Mouse (Mus musculus): ENCODE results near the gene Mocs3. TPM values are rescaled to one million over a fixed set of nuclear protein-coding genes. Genes with fewer than 3 reads are reported as not detected.

Mocs3 gene
- polyA plus RNA-seq, 1 experiment from 2014 or later: 5.6 TPM

DNA sequence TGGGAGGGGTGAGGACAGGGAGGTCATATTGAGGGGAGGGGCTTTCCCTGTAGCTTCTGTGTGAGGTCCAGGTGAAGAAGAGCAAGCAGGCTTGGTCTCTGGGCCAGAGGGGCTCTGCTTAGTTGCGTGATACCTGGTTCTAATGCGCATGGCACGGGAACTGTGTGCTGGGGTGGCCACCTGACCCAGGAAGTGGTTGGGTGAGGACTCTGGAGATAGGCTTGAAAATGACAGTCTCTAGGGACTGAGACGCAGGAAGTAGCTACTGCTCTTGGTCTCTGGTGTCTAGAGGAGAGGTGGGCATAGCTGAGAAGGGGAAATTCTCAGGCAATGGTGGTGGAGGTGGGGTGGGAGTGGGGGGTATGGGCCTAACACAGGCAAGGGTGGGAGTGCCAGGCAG lies 26.8 kb downstream of the Mocs3 start:
- Histone ChIP-seq H3K4me2 (replicated peaks; ENCODE audit: low read depth, low read length) (no peak overlapping the region), H3K9ac (replicated peaks; ENCODE audit: low read depth) (no peak overlapping the region), H3K36me3 (ENCODE audit: insufficient read depth, low read length) (no peaks in the 10 kb centered on the region), H3K27ac (ENCODE audit: low read length) (no peak overlapping the region), H3K4me3 (ENCODE audit: low read depth, low read length) (no peak overlapping the region), H3K27me3 (replicated peaks; ENCODE audit: insufficient read depth, low read length) (no peaks in the 10 kb centered on the region), H3K4me1 (ENCODE audit: insufficient read depth, low read depth, low read length) (no peaks in the 10 kb centered on the region), H3K9me3 (ENCODE audit: low read length) (no peaks in the 10 kb centered on the region)
- WGBS: 80% methylated on average over 4 of the region's 4 CpGs
- DNase-seq (ENCODE audit: low spot score) (no peak), ATAC-seq (no peak)
- no peak for TF ChIP-seq EP300 (IDR thresholded peaks at IDR 0.05)
- no peak for TF ChIP-seq CTCF (IDR thresholded peaks at IDR 0.05)

DNA sequence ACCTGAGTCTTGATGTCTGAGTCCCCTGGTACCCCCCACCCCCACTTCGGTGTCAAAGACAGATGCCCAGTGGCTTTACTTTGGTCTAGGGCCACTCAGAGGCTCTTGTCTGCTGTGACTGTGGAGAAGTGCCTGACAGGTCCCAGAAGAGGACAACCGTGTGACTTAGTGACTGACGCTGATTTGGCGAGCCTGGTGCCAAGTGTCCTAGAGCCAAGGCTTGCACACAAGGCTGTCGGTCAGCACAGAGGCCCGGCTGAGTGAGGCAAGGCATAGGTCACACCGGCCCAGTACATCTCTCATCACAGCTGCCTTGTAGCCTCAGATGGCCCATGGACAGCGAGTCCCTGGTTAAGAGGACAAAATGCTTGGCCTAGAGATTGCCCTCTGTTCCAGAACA lies 28.6 kb downstream of the Mocs3 start:
- DNase-seq (ENCODE audit: low spot score): no peak
- no peak for ATAC-seq
- no peaks in the 10 kb centered on the region for H3K27me3 ChIP-seq (replicated peaks; ENCODE audit: insufficient read depth, low read length)
- 73% methylated on average over 8 of the region's 8 CpGs for WGBS
- H3K4me3 ChIP-seq (ENCODE audit: low read depth, low read length): no peak overlapping the region
- H3K27ac ChIP-seq (ENCODE audit: low read length): no peak overlapping the region
- no peaks in the 10 kb centered on the region for H3K4me1 ChIP-seq (ENCODE audit: insufficient read depth, low read depth, low read length)
- no peak overlapping the region for H3K9ac ChIP-seq (replicated peaks; ENCODE audit: low read depth)
- no peak for TF ChIP-seq CTCF (IDR thresholded peaks at IDR 0.05)
- no peak for TF ChIP-seq EP300 (IDR thresholded peaks at IDR 0.05)
- H3K9me3 ChIP-seq (ENCODE audit: low read length): no peaks in the 10 kb centered on the region
- H3K4me2 ChIP-seq (replicated peaks; ENCODE audit: low read depth, low read length): no peak overlapping the region
- H3K36me3 ChIP-seq (ENCODE audit: insufficient read depth, low read length): no peaks in the 10 kb centered on the region

DNA sequence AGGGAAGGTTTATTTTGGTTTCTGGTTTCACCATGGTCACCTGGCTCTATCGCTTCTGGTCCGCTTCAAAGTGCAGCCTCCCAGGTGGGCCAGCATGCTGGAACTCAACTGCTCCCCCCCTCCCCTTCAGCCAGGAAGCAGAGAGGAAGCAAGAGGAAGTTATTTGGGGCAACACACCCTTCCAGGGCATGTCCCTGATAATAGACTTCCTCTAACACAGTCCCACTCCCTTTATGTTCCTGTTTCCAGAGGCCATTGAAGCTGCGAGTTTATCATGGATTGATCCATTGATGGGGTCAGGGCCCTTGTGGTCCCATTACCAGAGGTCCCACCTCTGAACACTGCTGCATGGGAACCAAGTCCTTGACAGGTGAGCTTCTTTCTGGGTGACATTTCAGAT lies 29.7 kb downstream of the Mocs3 start:
- no peaks in the 10 kb centered on the region for H3K9me3 ChIP-seq (ENCODE audit: low read length)
- no peak for ATAC-seq
- WGBS: 55% methylated on average over 3 of the region's 3 CpGs
- TF ChIP-seq CTCF (IDR thresholded peaks at IDR 0.05) (no peak), EP300 (IDR thresholded peaks at IDR 0.05) (no peak)
- no peak overlapping the region for H3K4me3 ChIP-seq (ENCODE audit: low read depth, low read length)
- H3K4me1 ChIP-seq (ENCODE audit: insufficient read depth, low read depth, low read length): no peaks in the 10 kb centered on the region
- no peak for DNase-seq (ENCODE audit: low spot score)
- no peak overlapping the region for H3K9ac ChIP-seq (replicated peaks; ENCODE audit: low read depth)
- H3K27ac ChIP-seq (ENCODE audit: low read length): no peak overlapping the region
- H3K4me2 ChIP-seq (replicated peaks; ENCODE audit: low read depth, low read length): no peak overlapping the region
- H3K27me3 ChIP-seq (replicated peaks; ENCODE audit: insufficient read depth, low read length): no peaks in the 10 kb centered on the region
- no peaks in the 10 kb centered on the region for H3K36me3 ChIP-seq (ENCODE audit: insufficient read depth, low read length)

DNA sequence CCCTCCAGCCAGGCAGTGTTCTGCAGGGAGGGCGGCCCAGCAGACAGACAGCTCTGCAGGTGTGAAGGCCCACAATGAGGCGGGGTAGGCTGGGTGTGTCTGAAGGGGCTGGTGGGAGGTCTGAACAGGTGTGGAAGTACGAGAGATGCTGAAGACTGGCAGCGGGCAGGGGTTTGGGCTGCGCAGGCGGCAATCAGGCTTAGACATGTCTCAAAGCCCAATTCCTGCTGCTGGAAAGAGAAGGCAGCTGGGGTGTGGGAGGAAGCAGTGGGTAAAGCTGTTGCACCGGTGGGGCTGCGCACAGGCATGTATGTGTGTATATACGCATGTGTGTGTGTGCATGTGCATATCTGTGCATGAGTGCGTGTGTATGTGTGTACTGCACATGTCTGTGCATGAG lies 30.5 kb downstream of the Mocs3 start:
- no peak for DNase-seq (ENCODE audit: low spot score)
- no peak overlapping the region for H3K9ac ChIP-seq (replicated peaks; ENCODE audit: low read depth)
- H3K27ac ChIP-seq (ENCODE audit: low read length): no peak overlapping the region
- no peak for ATAC-seq
- H3K36me3 ChIP-seq (ENCODE audit: insufficient read depth, low read length): no peaks in the 10 kb centered on the region
- no peaks in the 10 kb centered on the region for H3K9me3 ChIP-seq (ENCODE audit: low read length)
- H3K4me3 ChIP-seq (ENCODE audit: low read depth, low read length): no peak overlapping the region
- H3K27me3 ChIP-seq (replicated peaks; ENCODE audit: insufficient read depth, low read length): no peaks in the 10 kb centered on the region
- H3K4me2 ChIP-seq (replicated peaks; ENCODE audit: low read depth, low read length): no peak overlapping the region
- TF ChIP-seq CTCF (IDR thresholded peaks at IDR 0.05) (no peak), EP300 (IDR thresholded peaks at IDR 0.05) (no peak)
- H3K4me1 ChIP-seq (ENCODE audit: insufficient read depth, low read depth, low read length): no peaks in the 10 kb centered on the region
- WGBS: 88% methylated on average over 10 of the region's 10 CpGs

GRCm38 (mm10) chr2:168268033-168268432 lies 37.6 kb downstream of the Mocs3 start:
- ATAC-seq (no peak), DNase-seq (ENCODE audit: low spot score) (no peak)
- H3K4me1 ChIP-seq (ENCODE audit: insufficient read depth, low read depth, low read length): no peaks in the 10 kb centered on the region

DNA sequence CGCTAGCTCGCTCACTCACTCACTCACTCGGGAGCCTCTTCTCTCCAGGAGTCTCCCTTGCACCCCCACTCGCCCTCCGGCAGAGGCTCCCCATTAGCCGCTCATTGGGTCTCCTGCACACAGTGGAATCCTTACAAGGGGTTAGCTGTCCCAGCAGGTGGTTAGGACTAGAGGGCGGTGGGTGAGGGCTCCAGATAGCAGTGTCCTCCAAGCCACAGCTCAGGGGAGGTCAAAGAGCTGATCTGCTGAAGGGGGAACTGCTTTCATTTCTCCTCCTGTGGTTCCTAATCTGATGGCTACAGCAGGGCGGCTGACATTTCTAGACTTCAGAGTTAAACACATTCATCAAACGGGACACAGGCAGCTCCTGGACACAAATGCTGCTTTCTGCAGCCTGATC lies 43.0 kb downstream of the Mocs3 start:
- H3K27ac ChIP-seq (ENCODE audit: low read length): no peak overlapping the region
- H3K4me1 ChIP-seq (ENCODE audit: insufficient read depth, low read depth, low read length): no peaks in the 10 kb centered on the region
- no peak overlapping the region for H3K4me3 ChIP-seq (ENCODE audit: low read depth, low read length)
- H3K9ac ChIP-seq (replicated peaks; ENCODE audit: low read depth): no peak overlapping the region
- ATAC-seq (no peak), DNase-seq (ENCODE audit: low spot score) (no peak)
- no peak for TF ChIP-seq EP300 (IDR thresholded peaks at IDR 0.05)
- TF ChIP-seq CTCF (IDR thresholded peaks at IDR 0.05): no peak
- no peak overlapping the region for H3K4me2 ChIP-seq (replicated peaks; ENCODE audit: low read depth, low read length)
- peaks cover 15% of the 10 kb centered on the region; the same call in 1 of the 2 replicates for H3K27me3 ChIP-seq (replicated peaks; ENCODE audit: insufficient read depth, low read length)
- WGBS: 36% methylated on average over 9 of the region's 9 CpGs
- H3K9me3 ChIP-seq (ENCODE audit: low read length): no peaks in the 10 kb centered on the region
- no peaks in the 10 kb centered on the region for H3K36me3 ChIP-seq (ENCODE audit: insufficient read depth, low read length)

More at GRCm38 (mm10) chr2:168268033-168268432, 37.6 kb downstream of the Mocs3 start:
- H3K9me3 ChIP-seq (ENCODE audit: low read length): no peaks in the 10 kb centered on the region
- no peak overlapping the region for H3K27ac ChIP-seq (ENCODE audit: low read length)
- H3K4me2 ChIP-seq (replicated peaks; ENCODE audit: low read depth, low read length): 0 out of 2 replicates have a peak overlapping the region, but pooled peaks have one; percentile 3
- WGBS: 26% methylated on average over 7 of the region's 7 CpGs
- no peak overlapping the region for H3K4me3 ChIP-seq (ENCODE audit: low read depth, low read length)
- TF ChIP-seq CTCF (IDR thresholded peaks at IDR 0.05): peak; percentile 66
- no peak for TF ChIP-seq EP300 (IDR thresholded peaks at IDR 0.05)
- H3K36me3 ChIP-seq (ENCODE audit: insufficient read depth, low read length): no peaks in the 10 kb centered on the region
- no peak overlapping the region for H3K9ac ChIP-seq (replicated peaks; ENCODE audit: low read depth)
- H3K27me3 ChIP-seq (replicated peaks; ENCODE audit: insufficient read depth, low read length): 0 out of 2 replicates have a peak, but pooled peaks cover 4% of the 10 kb centered on the region

- no peaks in the 10 kb centered on the region for H3K36me3 ChIP-seq (ENCODE audit: insufficient read depth, low read length)
- DNase-seq (ENCODE audit: low spot score): peak; percentile 64
- no peak for TF ChIP-seq EP300 (IDR thresholded peaks at IDR 0.05)
- peak; percentile 88 for TF ChIP-seq CTCF (IDR thresholded peaks at IDR 0.05)
- H3K4me3 ChIP-seq (ENCODE audit: low read depth, low read length): no peak overlapping the region
- H3K27me3 ChIP-seq (replicated peaks; ENCODE audit: insufficient read depth, low read length): peaks cover 15% of the 10 kb centered on the region
- H3K27ac ChIP-seq (ENCODE audit: low read length): no peak overlapping the region
- H3K4me2 ChIP-seq (replicated peaks; ENCODE audit: low read depth, low read length): no peak overlapping the region
- WGBS: 9% methylated on average over 11 of the region's 11 CpGs
- no peaks in the 10 kb centered on the region for H3K4me1 ChIP-seq (ENCODE audit: insufficient read depth, low read depth, low read length)
- no peak overlapping the region for H3K9ac ChIP-seq (replicated peaks; ENCODE audit: low read depth)
- no peak for ATAC-seq
- H3K9me3 ChIP-seq (ENCODE audit: low read length): no peaks in the 10 kb centered on the region
These were observed 44.0 kb downstream of the Mocs3 start for GRCm38 (mm10) chr2:168274374-168274935.

Data from lung, postnatal 0 days (tissue).